Mouse (Mus musculus) CH12.LX (cell line): ENCODE results near the gene Lad1. TPM values are rescaled to one million over a fixed set of nuclear protein-coding genes. Genes with fewer than 3 reads are reported as not detected.

Source experiments
- DNase-seq: peaks from one replicate; pipeline ENCODE4 v3.0.0-alpha.2; 2013; ENCODE audit errors: extremely low read depth
- H3K27ac ChIP-seq: 2 replicates; pipeline ENCODE4 v1.5.1; 2012; ENCODE audit warnings: low read depth, mild to moderate bottlenecking, control low read depth, moderate library complexity; ENCODE audit not compliant: insufficient read depth
- H3K27me3 ChIP-seq: replicated peaks from 2 replicates; pipeline ENCODE3; 2012; ENCODE audit warnings: inconsistent platforms
- H3K36me3 ChIP-seq, 2 experiments: replicated peaks in 1 of 2; 2 replicates each; pipeline versions ENCODE3 to v1.6.1; 2012; ENCODE audit warnings: inconsistent platforms in 1 of 2, low read length in 1 of 2, mild to moderate bottlenecking in 1 of 2, mixed read lengths in 1 of 2, moderate library complexity in 1 of 2; ENCODE audit not compliant: control insufficient read depth in 1 of 2, insufficient read depth in 1 of 2
- H3K4me1 ChIP-seq, 2 experiments: 2 replicates each; pipeline ENCODE4 v1.6.1; 2012; ENCODE audit warnings: inconsistent platforms in 1 of 2, moderate library complexity in 1 of 2; ENCODE audit not compliant: insufficient read depth in 2 of 2, control insufficient read depth in 1 of 2
- H3K4me2 ChIP-seq: 2 replicates; pipeline ENCODE4 v1.6.1; 2012; ENCODE audit warnings: low read depth, mild to moderate bottlenecking, control low read depth; ENCODE audit not compliant: poor library complexity, insufficient read depth, severe bottlenecking
- H3K4me3 ChIP-seq, 3 experiments: fragments of 150-350 bp in 1 of 3; sonication (generic) in 1 of 3; replicated peaks in 1 of 3; 2 replicates each; pipeline versions ENCODE3 to v1.5.1; 2011 to 2012; ENCODE audit warnings: low read depth in 2 of 3, low read length in 2 of 3, mild to moderate bottlenecking in 2 of 3, moderate library complexity in 2 of 3, control low read depth in 1 of 3, improper control_type of control experiment in 1 of 3, inconsistent platforms in 1 of 3, mixed read lengths in 1 of 3; ENCODE audit not compliant: poor library complexity in 1 of 3
- H3K79me2 ChIP-seq: replicated peaks from 2 replicates; pipeline ENCODE4 v1.6.1; 2012; ENCODE audit warnings: mild to moderate bottlenecking, moderate library complexity; ENCODE audit not compliant: control insufficient read depth, poor library complexity, insufficient read depth, severe bottlenecking; ENCODE audit errors: extremely low read depth
- H3K9ac ChIP-seq: 2 replicates; pipeline ENCODE4 v1.6.1; 2012; ENCODE audit warnings: low read depth, mild to moderate bottlenecking, control low read depth, moderate library complexity; ENCODE audit not compliant: insufficient read depth
- H3K9me3 ChIP-seq: replicated peaks from 2 replicates; pipeline ENCODE3; 2012; ENCODE audit warnings: low read length, inconsistent platforms, mixed read lengths
- CHD1 ChIP-seq: IDR thresholded peaks from 2 replicates; pipeline ENCODE4 v1.6.1; 2012; ENCODE audit warnings: low read depth, low read length, improper control_type of control experiment, inconsistent platforms
- CHD2 ChIP-seq: IDR thresholded peaks from 2 replicates; pipeline ENCODE4 v1.6.1; 2011; ENCODE audit warnings: low read length, improper control_type of control experiment
- CTCF ChIP-seq, 2 experiments: IDR thresholded peaks in 1 of 2; conservative IDR thresholded peaks in 1 of 2; 2 replicates each; pipeline ENCODE4 v1.5.1; 2011 to 2012; ENCODE audit warnings: low read depth in 2 of 2, low read length in 2 of 2, improper control_type of control experiment in 1 of 2, inconsistent platforms in 1 of 2, mild to moderate bottlenecking in 1 of 2, moderate library complexity in 1 of 2
- HCFC1 ChIP-seq: IDR thresholded peaks from 2 replicates; pipeline ENCODE4 v1.6.1; 2012; ENCODE audit warnings: low read depth, mild to moderate bottlenecking, inconsistent platforms, low read length, improper control_type of control experiment
- JUN ChIP-seq: IDR thresholded peaks from 2 replicates; pipeline ENCODE4 v1.6.1; 2011; ENCODE audit warnings: low read depth, mild to moderate bottlenecking, low read length, improper control_type of control experiment, moderate library complexity; ENCODE audit not compliant: insufficient read depth
- KAT2A ChIP-seq: IDR thresholded peaks from 2 replicates; pipeline ENCODE4 v1.6.1; 2012; ENCODE audit warnings: low read length, improper control_type of control experiment, inconsistent platforms; ENCODE audit not compliant: insufficient replicate concordance
- MAFK ChIP-seq: IDR thresholded peaks from 2 replicates; pipeline ENCODE4 v1.6.1; 2011; ENCODE audit warnings: low read length, improper control_type of control experiment; ENCODE audit not compliant: insufficient replicate concordance
- MEF2A ChIP-seq: IDR thresholded peaks from 2 replicates; pipeline ENCODE4 v1.6.1; 2014; ENCODE audit warnings: low read depth, mild to moderate bottlenecking, inconsistent platforms, low read length, improper control_type of control experiment, borderline replicate concordance
- MXI1 ChIP-seq: IDR thresholded peaks from 2 replicates; pipeline ENCODE4 v1.6.1; 2011; ENCODE audit warnings: mild to moderate bottlenecking, low read depth, low read length, improper control_type of control experiment
- NELFE ChIP-seq: IDR thresholded peaks from 2 replicates; pipeline ENCODE4 v1.6.1; 2011; ENCODE audit warnings: low read depth, low read length, improper control_type of control experiment
- POLR2AphosphoS2 ChIP-seq: IDR thresholded peaks from 2 replicates; pipeline ENCODE4 v1.6.1; 2011; ENCODE audit warnings: low read depth, low read length, improper control_type of control experiment
- SIN3A ChIP-seq: IDR thresholded peaks from 2 replicates; pipeline ENCODE4 v1.6.1; 2012; ENCODE audit warnings: low read length, improper control_type of control experiment, inconsistent platforms
- SMC3 ChIP-seq: IDR thresholded peaks from 2 replicates; pipeline ENCODE4 v1.6.1; 2011; ENCODE audit warnings: low read depth, low read length, improper control_type of control experiment
- TBP ChIP-seq: conservative IDR thresholded peaks from 2 replicates; pipeline ENCODE4 v1.6.1; 2011; ENCODE audit warnings: low read depth, low read length, improper control_type of control experiment
- TCF12 ChIP-seq: IDR thresholded peaks from 2 replicates; pipeline ENCODE4 v1.6.1; 2014; ENCODE audit warnings: low read depth, mild to moderate bottlenecking, inconsistent platforms, low read length, improper control_type of control experiment
- UBTF ChIP-seq: IDR thresholded peaks from 2 replicates; pipeline ENCODE4 v1.6.1; 2012; ENCODE audit warnings: low read depth, mild to moderate bottlenecking, inconsistent platforms, low read length, improper control_type of control experiment, moderate library complexity
- USF1 ChIP-seq: IDR thresholded peaks from 2 replicates; pipeline ENCODE4 v1.6.1; 2014; ENCODE audit warnings: low read depth, mild to moderate bottlenecking, inconsistent platforms, low read length, improper control_type of control experiment
- ZC3H11A ChIP-seq: IDR thresholded peaks from 2 replicates; pipeline ENCODE4 v1.6.1; 2012; ENCODE audit warnings: low read depth, mild to moderate bottlenecking, inconsistent platforms, low read length, improper control_type of control experiment
- ZMIZ1 ChIP-seq: IDR thresholded peaks from 2 replicates; pipeline ENCODE4 v1.6.1; 2012; ENCODE audit warnings: low read depth, mild to moderate bottlenecking, inconsistent platforms, low read length, improper control_type of control experiment
- ZNF384 ChIP-seq: IDR thresholded peaks from 2 replicates; pipeline ENCODE4 v1.6.1; 2012; ENCODE audit warnings: low read depth, low read length, improper control_type of control experiment, inconsistent platforms
- dilution Hi-C: fragments of 300-500 bp; cut with MboI; formaldehyde crosslinking; loops from 2 replicates; pipeline ENCODE4 v1.14.3; 2020; ENCODE audit warnings: low sequenced_read_pairs; ENCODE audit not compliant: extremely low pct_unique_long_range_greater_than_20kb, extremely low pct_ligation_motif_present
- in situ Hi-C: fragments of 300-500 bp; cut with MboI; formaldehyde crosslinking; loops from 3 replicates; pipeline ENCODE4 v1.14.3; 2019; ENCODE audit warnings: low sequenced_read_pairs, low pct_ligation_motif_present, low pct_unique_long_range_greater_than_20kb, mixed read lengths
- polyA plus RNA-seq: library from polyadenylated mRNA; unstranded; fragments of >175 nt; gene quantifications from 2 replicates; pipeline ENCODE4 v1.2.1, GENCODE M21; 2012; ENCODE audit warnings: low read depth; ENCODE audit not compliant: insufficient read length
- total RNA-seq, 2 experiments: library from RNA; depleted of rRNA; stranded (reverse); fragments of 300-350 nt in 1 of 2; fragments of >200 nt in 1 of 2; gene quantifications; 2 replicates each; pipeline ENCODE4 v1.2.3; 2012 to 2014

The Lad1 gene
- total and polyA plus RNA-seq, 3 experiments = 0.17 TPM; not detected in 2

DNA sequence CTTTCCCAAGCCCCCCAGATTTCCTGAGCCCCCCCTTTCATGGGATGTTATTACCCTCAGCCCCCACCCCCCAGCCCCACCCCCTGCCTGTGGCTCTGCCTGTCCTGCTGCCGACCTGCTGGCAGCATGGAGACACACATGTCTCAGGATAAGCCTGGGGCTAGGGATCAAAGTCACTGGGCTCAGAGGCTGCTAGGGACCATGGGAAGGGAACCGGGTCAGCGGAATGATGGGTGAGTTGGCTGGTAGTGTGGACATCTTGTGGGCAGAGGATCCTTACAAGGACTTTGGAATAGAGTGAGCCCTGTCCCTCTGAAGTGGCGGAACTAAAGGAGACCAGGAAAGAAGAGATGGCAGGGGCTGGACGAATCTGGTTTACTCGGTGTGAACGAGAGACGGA lies 16.6 kb downstream of the Lad1 start:
- in situ Hi-C loops = loop anchor here (5.0 kb wide), 1 partner anchor 43 kb away; no protein-coding TSS in a partner anchor

DNA sequence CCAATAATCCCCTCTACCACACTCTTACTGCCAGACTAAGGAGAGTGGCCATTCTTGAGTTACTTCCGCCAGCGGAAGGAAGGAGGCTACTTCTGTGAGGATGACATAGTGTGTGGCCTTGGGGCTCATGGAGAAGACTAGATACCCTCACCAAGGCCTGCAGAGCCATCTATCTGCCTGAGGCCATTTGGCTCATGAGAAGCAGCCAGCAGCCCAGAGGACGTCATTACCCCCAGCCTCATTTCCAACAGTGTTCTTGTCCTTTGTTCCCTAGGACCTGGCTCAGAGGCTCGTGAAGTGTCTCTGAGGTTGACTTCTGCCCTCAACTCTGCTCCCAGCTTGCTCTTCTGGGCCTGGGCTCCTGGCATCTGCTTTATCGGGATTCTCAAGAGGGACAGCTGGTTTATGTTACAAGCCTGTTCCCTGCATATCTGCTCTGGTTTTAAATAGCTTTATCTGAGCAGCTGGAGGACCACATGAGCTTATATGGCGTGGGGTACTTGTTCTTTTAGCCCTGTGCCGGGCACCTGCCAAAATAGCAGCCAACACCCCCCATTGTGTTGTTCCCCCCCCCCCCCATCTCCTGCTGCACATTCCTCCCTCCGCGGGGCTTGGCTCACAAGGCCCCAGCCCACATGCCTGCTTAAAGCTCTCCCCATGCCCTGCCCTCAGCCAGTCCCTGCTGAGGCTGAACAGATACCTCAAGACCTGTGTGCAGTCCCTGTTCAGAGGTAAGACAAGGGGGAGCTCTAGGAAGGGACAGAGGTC lies 17.5 kb downstream of the Lad1 start, which contains the start of gene Tnnt2:
TSS of gene Tnnt2 (plus strand) at position 639 of the 768 bp plus-strand sequence.
- Histone ChIP-seq H3K27ac (no peak within 1 kb of the TSS), H3K79me2 (no peaks in the 10 kb centered on the region), H3K9me3 (no peaks in the 10 kb centered on the region), H3K9ac (no peak within 1 kb of the TSS), H3K4me1 (peaks cover 14 to 27% of the 10 kb centered on the region in 2 experiments; a peak in 3 of 4 replicates), H3K4me2 (no peak within 1 kb of the TSS), H3K36me3 (no peaks in the 10 kb centered on the region), H3K4me3 (no peak within 1 kb of the TSS), H3K27me3 (peaks cover 50% of the 10 kb centered on the region)
- in situ Hi-C loops = loop anchor here (5.0 kb wide), 1 partner anchor 44 kb away; no protein-coding TSS in a partner anchor
- no peak for DNase-seq
- no peak for TF ChIP-seq JUN
- no peak for TF ChIP-seq TBP
- no peak for TF ChIP-seq CHD2
- TF ChIP-seq ZMIZ1 = no peak
- TF ChIP-seq MXI1 = no peak
- TF ChIP-seq ZC3H11A = no peak
- no peak for TF ChIP-seq ZNF384
- dilution Hi-C loops = no loop called here

More for the DNA sequence above, 16.6 kb downstream of the Lad1 start:
- H3K9ac ChIP-seq = no peak overlapping the region
- peaks cover 59% of the 10 kb centered on the region for H3K27me3 ChIP-seq
- dilution Hi-C loops = no loop called here
- DNase-seq = no peak
- H3K4me1 ChIP-seq = peaks cover 8 to 18% of the 10 kb centered on the region in 2 experiments; a peak in 3 of 4 replicates
- TF ChIP-seq CHD2 (no peak), NELFE (no peak), POLR2AphosphoS2 (no peak), SMC3 (no peak), HCFC1 (no peak), TCF12 (no peak), MEF2A (no peak), CTCF (conservative IDR thresholded peaks at IDR 0.05 in 1 of 2, IDR thresholded peaks at IDR 0.05 in 1 of 2; ENCODE audit: low read depth in 2 of 2, low read length in 2 of 2) (no peak), SIN3A (no peak), MAFK (no peak), CHD1 (no peak), UBTF (no peak), TBP (no peak), ZNF384 (no peak), KAT2A (no peak), ZC3H11A (no peak), USF1 (no peak), JUN (no peak)
- no peak overlapping the region for H3K27ac ChIP-seq
- no peaks in the 10 kb centered on the region for H3K9me3 ChIP-seq
- no peaks in the 10 kb centered on the region for H3K79me2 ChIP-seq
- H3K4me2 ChIP-seq = no peak overlapping the region
- H3K4me3 ChIP-seq = no peak overlapping the region
- no peaks in the 10 kb centered on the region for H3K36me3 ChIP-seq
